Mouse (Mus musculus) bone marrow, adult 2 months (tissue): Measurements from ENCODE around the gene Wdr73. TPM values are rescaled to one million over a fixed set of nuclear protein-coding genes. Genes with fewer than 3 reads are reported as not detected.

Source experiments
- H3K27ac ChIP-seq: fragments of 200-500 bp; 2 replicates; pipeline ENCODE4 v1.5.1; 2012; ENCODE audit warnings: low read depth, mild to moderate bottlenecking, control low read depth, inconsistent platforms, low read length; ENCODE audit not compliant: control insufficient read depth, poor library complexity, insufficient read depth
- H3K4me1 ChIP-seq: fragments of 200-500 bp; 2 replicates; pipeline ENCODE4 v1.6.1; 2011; ENCODE audit warnings: low read length; ENCODE audit not compliant: control insufficient read depth, insufficient read depth
- H3K4me3 ChIP-seq: fragments of 200-500 bp; replicated peaks from 2 replicates; pipeline ENCODE3; 2011; ENCODE audit warnings: mild to moderate bottlenecking, low read depth, low read length, control low read depth; ENCODE audit not compliant: control insufficient read depth
- CTCF ChIP-seq: fragments of 200-500 bp; IDR thresholded peaks from 2 replicates; pipeline ENCODE4 v1.5.1; 2011; ENCODE audit warnings: low read length, control low read depth; ENCODE audit not compliant: control insufficient read depth, insufficient read depth
- POLR2A ChIP-seq: fragments of 200-500 bp; IDR thresholded peaks from 2 replicates; pipeline ENCODE4 v1.6.1; 2011; ENCODE audit warnings: low read depth, mild to moderate bottlenecking, control low read depth, low read length, borderline replicate concordance; ENCODE audit not compliant: control insufficient read depth
- WGBS: fragments of 180-500 bp; shearing (Covaris S2); methylation state at CpG from one replicate; pipeline ENCODE4 v1.1.7; 2018; 5-methylcytosine and 5-hydroxymethylcytosine counted together
- polyA plus RNA-seq: library from polyadenylated mRNA; stranded (reverse); fragments of >200 nt; gene quantifications from 2 replicates; pipeline ENCODE4 v1.2.4, GENCODE M21; 2011; ENCODE audit warnings: low replicate concordance; ENCODE audit not compliant: missing spikeins, insufficient read depth, insufficient read length

The Wdr73 gene
- polyA plus RNA-seq, 1 experiment, result 12.8 TPM

- Histone ChIP-seq H3K4me1 (peaks cover 5% of the 10 kb centered on the region; the same call in 1 of the 2 replicates), H3K27ac (no peak overlapping the region), H3K4me3 (no peak overlapping the region)
- TF ChIP-seq CTCF, result no peak
- no peak for TF ChIP-seq POLR2A
- 65% methylated on average over 7 of the region's 7 CpGs for WGBS
These were observed 34.4 kb downstream of the Wdr73 start for GRCm38 (mm10) chr7:80866514-80867147.

DNA sequence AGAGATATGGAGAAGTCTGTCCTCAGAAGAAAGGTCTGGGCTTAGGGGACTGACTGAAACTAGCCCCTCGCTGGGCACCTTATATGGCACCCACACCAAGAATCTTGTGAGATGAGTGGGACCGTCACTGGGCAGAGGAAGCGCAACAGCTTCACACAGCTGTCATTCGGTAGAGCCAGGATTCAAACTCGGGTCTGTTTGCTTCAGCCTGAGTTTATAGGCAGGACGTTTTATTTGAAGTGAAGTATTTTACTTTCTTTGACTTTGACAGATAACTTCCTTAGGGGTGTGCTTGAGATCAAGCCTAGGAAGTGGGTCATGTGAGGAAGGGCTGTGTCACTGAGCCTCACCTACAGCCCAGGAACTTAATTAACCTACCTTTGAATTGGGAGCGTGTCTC lies 35.5 kb downstream of the Wdr73 start:
- Histone ChIP-seq H3K4me1 (peaks cover 5% of the 10 kb centered on the region; the same call in 1 of the 2 replicates), H3K4me3 (no peak overlapping the region), H3K27ac (peak overlapping the region; percentile 69)
- 36% methylated on average over 7 of the region's 7 CpGs for WGBS
- TF ChIP-seq POLR2A (no peak), CTCF (no peak)

DNA sequence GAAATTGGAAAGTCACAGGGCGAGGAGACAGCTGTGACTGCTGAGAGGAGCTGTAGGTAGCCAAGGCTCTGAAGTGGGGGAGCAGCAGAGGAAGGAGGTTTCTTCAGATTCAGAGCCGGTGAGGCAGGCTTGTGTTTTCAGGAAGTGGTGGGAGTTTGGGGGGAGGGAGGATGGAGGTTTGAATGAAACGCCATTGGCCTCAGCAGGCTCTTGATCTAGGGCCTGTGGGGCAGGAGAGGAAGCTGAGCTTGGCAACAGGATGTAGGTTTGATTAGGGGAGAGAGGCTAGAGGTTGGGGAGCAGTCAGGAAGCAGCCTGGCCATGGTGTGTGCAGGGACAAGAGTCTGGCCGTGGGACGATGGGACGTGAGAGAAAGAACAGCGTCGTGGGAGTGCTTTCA lies 36.2 kb downstream of the Wdr73 start:
- 6% methylated on average over 8 of the region's 8 CpGs for WGBS
- TF ChIP-seq POLR2A (peak; percentile 44; the same call in 1 of the 2 replicates), CTCF (no peak)
- Histone ChIP-seq H3K4me3 (peak overlapping the region; percentile 1), H3K27ac (peak overlapping the region; percentile 69), H3K4me1 (peaks cover 5% of the 10 kb centered on the region; the same call in 1 of the 2 replicates)

DNA sequence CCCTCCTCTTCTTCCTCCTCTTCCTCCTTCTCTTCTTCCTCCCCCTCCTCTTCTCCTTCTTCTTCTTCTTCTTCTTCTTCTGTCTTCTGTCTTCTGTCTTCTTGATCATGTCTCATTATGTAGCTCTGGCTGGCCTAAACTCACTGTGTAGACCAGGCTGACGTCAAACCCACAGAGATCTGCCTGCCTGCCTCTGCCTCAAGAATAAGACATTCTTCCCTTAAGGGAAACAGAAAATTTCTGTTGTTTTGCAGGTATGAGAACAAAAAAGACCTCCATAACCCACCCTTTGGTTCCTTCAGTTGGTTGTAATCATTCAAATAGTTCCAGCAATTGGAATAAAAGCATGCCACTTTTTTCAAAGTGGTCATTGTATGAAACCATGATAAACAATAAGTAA lies 36.9 kb downstream of the Wdr73 start:
- Histone ChIP-seq H3K4me1 (peaks cover 5% of the 10 kb centered on the region; the same call in 1 of the 2 replicates), H3K4me3 (no peak overlapping the region), H3K27ac (no peak overlapping the region)
- WGBS, result 15% methylated on average over 1 of the region's 1 CpGs
- TF ChIP-seq CTCF (no peak), POLR2A (no peak)

GRCm38 (mm10) chr7:80863520-80863919 lies 37.5 kb downstream of the Wdr73 start:
- H3K27ac ChIP-seq, result no peak overlapping the region; the same call in 1 of the 2 replicates
- WGBS, result 64% methylated on average over 5 of the region's 5 CpGs
- H3K4me3 ChIP-seq, result no peak overlapping the region
- peaks cover 5% of the 10 kb centered on the region; the same call in 1 of the 2 replicates for H3K4me1 ChIP-seq
- TF ChIP-seq POLR2A (no peak), CTCF (no peak)

GRCm38 (mm10) chr7:80862475-80862874 lies 38.6 kb downstream of the Wdr73 start:
- WGBS, result 41% methylated on average over 2 of the region's 2 CpGs
- Histone ChIP-seq H3K27ac (no peak overlapping the region), H3K4me1 (peaks cover 5% of the 10 kb centered on the region; the same call in 1 of the 2 replicates), H3K4me3 (no peak overlapping the region)
- no peak for TF ChIP-seq POLR2A
- TF ChIP-seq CTCF, result no peak

- Histone ChIP-seq H3K4me1 (peaks cover 5% of the 10 kb centered on the region; the same call in 1 of the 2 replicates), H3K27ac (peak within 1 kb of the TSS; percentile 57), H3K4me3 (peak within 1 kb of the TSS; percentile 89)
- TF ChIP-seq POLR2A (peak; percentile 41; the same call in 1 of the 2 replicates), CTCF (no peak)
- WGBS, result under 1% methylated on average over 40 of the region's 40 CpGs
These were observed 40.3 kb downstream of the Wdr73 start, which contains the start of gene Zscan2 for GRCm38 (mm10) chr7:80860729-80861274. TSS of gene Zscan2 (plus strand) at chr7:80860920.

DNA sequence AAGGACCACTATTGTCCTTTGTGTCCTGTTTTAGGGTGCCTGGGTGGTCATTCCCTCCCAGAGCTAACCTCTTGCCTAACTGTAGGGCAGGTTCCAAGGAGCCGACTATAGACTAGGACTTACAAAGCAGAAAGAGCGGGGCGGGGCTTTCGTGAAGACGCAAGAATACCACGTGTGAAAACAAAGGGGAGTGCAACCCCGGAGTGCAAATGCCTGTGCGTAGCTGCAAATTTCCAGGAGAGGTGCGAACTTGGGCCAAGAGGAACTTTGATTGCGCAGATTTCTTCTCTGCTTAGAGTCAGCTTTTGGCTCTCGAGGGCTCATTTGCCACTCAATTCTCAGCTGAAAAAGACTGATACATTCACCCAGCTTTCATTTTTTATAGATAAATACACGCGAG lies 40.8 kb downstream of the Wdr73 start:
- WGBS, result under 1% methylated on average over 13 of the region's 13 CpGs
- H3K4me3 ChIP-seq, result peak overlapping the region; percentile 66
- no peak for TF ChIP-seq POLR2A
- TF ChIP-seq CTCF, result no peak
- peaks cover 4% of the 10 kb centered on the region; the same call in 1 of the 2 replicates for H3K4me1 ChIP-seq
- no peak overlapping the region for H3K27ac ChIP-seq
